Mouse (Mus musculus) adrenal gland, adult 2 months (tissue): ENCODE data around the gene Arf6. TPM values are rescaled to one million over a fixed set of nuclear protein-coding genes. Genes with fewer than 3 reads are reported as not detected.
"Not testable (repeated sequence)": the region's sequence is repeated elsewhere in the genome, so short reads cannot be mapped to it uniquely, and the experiment has no call there.

ENCODE experiments used
- DNase-seq: peaks from one replicate; pipeline ENCODE4 v3.0.0; 2021
- long read RNA-seq: library from polyadenylated mRNA; stranded (forward); transcript quantifications from one replicate; pipeline ENCODE4 v2.0.0, GENCODE M21; 2021
- polyA plus RNA-seq: library from polyadenylated mRNA; depleted of rRNA; stranded (reverse); fragments of >200 nt; gene quantifications from 2 replicates; pipeline ENCODE4 v1.2.3, GENCODE M21; 2012; rRNA removed
- total RNA-seq, 2 experiments: library from RNA; stranded (reverse); gene quantifications; 2 replicates each; pipeline ENCODE4 v1.2.3; 2021

The Arf6 gene
- total RNA-seq (100 to 1,000 TPM; 112 to 123 TPM), polyA plus RNA-seq (123 and 157 TPM in 2 replicates)
- long read RNA-seq, transcript Arf6-201 (2 exons, 1,534 nt) = major isoform, 98 of 107 reads
- long read RNA-seq, partial matches to known transcripts = 0 of 107 reads
- long read RNA-seq, other reads (novel, unspliced or antisense) = 9 of 107 reads

GRCm38 (mm10) chr12:69371854-69372671 is at the start of gene Arf6, which contains the start of gene Gm9887:
TSS of gene Arf6 (plus strand) at chr12:69372150.
TSS of gene Gm9887 (minus strand) at chr12:69372458.
- DNase-seq = peak; percentile 99

- DNase-seq = no peak
Measured at GRCm38 (mm10) chr12:69331187-69331586, 40.8 kb upstream of the Arf6 start.

GRCm38 (mm10) chr12:69332147-69332546 is 39.8 kb upstream of the Arf6 start:
- no peak for DNase-seq

- peak; percentile 10 for DNase-seq
Measured at GRCm38 (mm10) chr12:69333547-69333946, 38.4 kb upstream of the Arf6 start.

GRCm38 (mm10) chr12:69349928-69350327 is 22.0 kb upstream of the Arf6 start:
- DNase-seq = no peak

- DNase-seq = no peak
Measured at GRCm38 (mm10) chr12:69351685-69352084, 20.3 kb upstream of the Arf6 start.

- DNase-seq = peak; percentile 92
Measured at GRCm38 (mm10) chr12:69356546-69357299, 15.2 kb upstream of the Arf6 start, which contains the start of gene Nemf. TSS of gene Nemf (minus strand) at chr12:69357165.

GRCm38 (mm10) chr12:69357300-69357646 is 14.7 kb upstream of the Arf6 start:
- no peak for DNase-seq

GRCm38 (mm10) chr12:69360655-69360996 is 11.3 kb upstream of the Arf6 start:
- DNase-seq = peak; percentile 65

GRCm38 (mm10) chr12:69360997-69361899 is 10.7 kb upstream of the Arf6 start:
- DNase-seq = peak; percentile 100

GRCm38 (mm10) chr12:69361919-69362318 is 10.0 kb upstream of the Arf6 start:
- no peak for DNase-seq

GRCm38 (mm10) chr12:69362388-69362787 is 9.6 kb upstream of the Arf6 start:
- no peak for DNase-seq

GRCm38 (mm10) chr12:69363110-69363509 is 8.8 kb upstream of the Arf6 start:
- not testable (repeated sequence) for DNase-seq

GRCm38 (mm10) chr12:69363899-69364762 is 7.8 kb upstream of the Arf6 start:
- DNase-seq = peak; percentile 91

- DNase-seq = no peak
Measured at GRCm38 (mm10) chr12:69365757-69366156, 6.2 kb upstream of the Arf6 start.

- no peak for DNase-seq
Measured at GRCm38 (mm10) chr12:69366424-69366823, 5.5 kb upstream of the Arf6 start.

- no peak for DNase-seq
Measured at GRCm38 (mm10) chr12:69367557-69367956, 4.4 kb upstream of the Arf6 start.

- DNase-seq = no peak
Measured at GRCm38 (mm10) chr12:69370936-69371335, 1.0 kb upstream of the Arf6 start.

GRCm38 (mm10) chr12:69371421-69371853 is 513 bp upstream of the Arf6 start:
- no peak for DNase-seq

- DNase-seq = peak; percentile 47
Measured at GRCm38 (mm10) chr12:69372731-69373331, 881 bp downstream of the Arf6 start.
